Mouse (Mus musculus) kidney, postnatal 0 days (tissue): ENCODE results near the gene Ficd. TPM values are rescaled to one million over a fixed set of nuclear protein-coding genes. Genes with fewer than 3 reads are reported as not detected.
A peak's percentile ranks its signal among the peaks of the same experiment; 100 is the strongest.

ENCODE experiments used
- ATAC-seq: fragments of 200-750 bp; cut with Nextera tagmentation; replicated peaks from 2 replicates; pipeline ENCODE4 v1.8.0; 2017; ENCODE audit warnings: low read depth, moderate number of reproducible peaks, moderate TSS enrichment, moderate library complexity; ENCODE audit not compliant: low FRiP score
- DNase-seq: peaks from one replicate; pipeline ENCODE4 v3.0.0-alpha.2; 2016; ENCODE audit warnings: low spot score
- H3K27ac ChIP-seq: fragments of 300-500 bp; sonication (generic); 2 replicates; pipeline ENCODE4 v1.5.1; 2014; ENCODE audit warnings: mild to moderate bottlenecking
- H3K27me3 ChIP-seq: fragments of 300-500 bp; sonication (generic); 2 replicates; pipeline ENCODE4 v1.6.1; 2014; ENCODE audit warnings: low read length, mixed read lengths; ENCODE audit not compliant: insufficient read depth
- H3K36me3 ChIP-seq: fragments of 300-500 bp; sonication (generic); 2 replicates; pipeline ENCODE4 v1.6.1; 2014; ENCODE audit warnings: low read length, mixed read lengths; ENCODE audit not compliant: insufficient read depth
- H3K4me1 ChIP-seq: fragments of 300-500 bp; sonication (generic); replicated peaks from 2 replicates; pipeline ENCODE4 v1.6.1; 2014; ENCODE audit warnings: antibody characterized with exemption, low read length, mixed read lengths; ENCODE audit not compliant: insufficient read depth
- H3K4me2 ChIP-seq: fragments of 300-500 bp; sonication (generic); 2 replicates; pipeline ENCODE4 v1.6.1; 2014; ENCODE audit warnings: mild to moderate bottlenecking, low read length, moderate library complexity, mixed read lengths
- H3K4me3 ChIP-seq: fragments of 300-500 bp; sonication (generic); replicated peaks from 2 replicates; pipeline ENCODE4 v1.5.1; 2014; ENCODE audit warnings: low read depth, low read length
- H3K9ac ChIP-seq: fragments of 300-500 bp; sonication (generic); 2 replicates; pipeline ENCODE4 v1.6.1; 2014; ENCODE audit warnings: low read depth, low read length
- H3K9me3 ChIP-seq: fragments of 300-500 bp; sonication (generic); replicated peaks from 2 replicates; pipeline ENCODE4 v1.6.1; 2016; ENCODE audit warnings: low read length, inconsistent platforms, mixed read lengths
- CTCF ChIP-seq: IDR thresholded peaks from 2 replicates; pipeline ENCODE4 v1.5.1; 2016; ENCODE audit warnings: antibody characterized with exemption, low read depth, mild to moderate bottlenecking, moderate library complexity
- WGBS: fragments of 180-500 bp; shearing (Covaris S2); extraction: QIAGEN DNeasy Blood & Tissue Kit; methylation state at CpG from one replicate; pipeline ENCODE4 v1.1.7; 2014; 5-methylcytosine and 5-hydroxymethylcytosine counted together
- polyA plus RNA-seq: library from polyadenylated mRNA; unstranded; fragments of >200 nt; fragmentation: Nextera tagmentation; extraction: Ambion mirVana; gene quantifications from 2 replicates; pipeline ENCODE4 v1.2.1, GENCODE M21; 2015

The Ficd gene
- polyA plus RNA-seq, 1 experiment from 2014 or later, result 5.4 TPM

DNA sequence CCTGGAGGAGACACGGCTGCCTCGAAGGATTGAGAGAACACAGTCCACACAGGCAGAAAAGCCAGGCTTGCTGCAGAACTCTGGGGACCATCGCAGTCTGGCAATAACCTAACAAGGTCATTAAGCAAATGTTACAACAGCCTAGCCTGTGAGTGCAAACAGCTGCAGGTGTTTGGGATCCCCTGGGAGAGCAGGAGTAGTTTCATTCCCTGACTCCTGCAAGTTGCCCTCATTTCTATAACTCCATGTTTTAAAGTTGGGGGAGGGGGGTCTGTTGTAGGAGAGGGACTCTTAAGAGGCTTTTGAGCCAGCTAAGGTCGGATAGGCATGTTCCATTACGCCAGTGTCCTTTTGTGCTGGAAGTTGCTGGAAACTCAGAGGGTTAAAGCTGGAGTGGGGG is 41.2 kb upstream of the Ficd start:
- Histone ChIP-seq H3K9ac (no peak overlapping the region), H3K4me3 (no peak overlapping the region), H3K27me3 (no peaks in the 10 kb centered on the region), H3K36me3 (no peaks in the 10 kb centered on the region), H3K9me3 (no peaks in the 10 kb centered on the region), H3K4me1 (no peaks in the 10 kb centered on the region), H3K27ac (no peak overlapping the region), H3K4me2 (no peak overlapping the region)
- DNase-seq (no peak), ATAC-seq (no peak)
- TF ChIP-seq CTCF, result no peak
- WGBS, result 9% methylated on average over 5 of the region's 5 CpGs

DNA sequence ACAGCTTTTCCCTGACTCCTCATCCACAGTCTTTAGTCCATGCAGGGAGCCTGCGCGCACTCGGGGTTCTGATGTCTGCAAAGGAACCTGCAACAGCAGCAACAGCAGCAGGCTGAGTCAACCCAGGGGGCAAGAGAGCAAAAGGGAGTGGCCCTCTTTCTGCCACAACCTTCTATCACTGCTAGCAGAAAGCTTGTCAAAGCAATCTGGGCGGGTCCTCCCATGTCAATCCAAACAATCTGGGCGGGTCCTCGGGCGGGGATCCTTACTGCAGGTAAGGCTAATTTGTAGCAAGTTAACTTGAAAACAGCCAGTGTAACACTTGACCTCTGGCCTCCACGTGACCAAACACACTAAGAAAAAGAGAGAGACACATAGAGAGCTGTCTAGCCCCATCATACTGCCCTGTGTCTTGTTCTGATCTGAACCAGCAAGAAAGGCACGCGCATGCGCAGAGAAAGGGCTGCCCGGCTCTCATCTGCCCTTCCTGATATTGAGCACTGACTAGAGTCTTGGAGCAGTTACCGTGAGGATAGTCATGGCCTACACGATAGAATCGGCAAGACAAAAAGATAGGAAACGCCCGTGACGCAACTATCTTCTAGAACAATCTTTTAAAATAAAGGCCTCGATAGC is 35.1 kb upstream of the Ficd start:
- H3K9ac ChIP-seq, result no peak overlapping the region
- H3K4me2 ChIP-seq, result no peak overlapping the region
- WGBS, result 79% methylated on average over 19 of the region's 19 CpGs
- no peaks in the 10 kb centered on the region for H3K9me3 ChIP-seq
- no peak overlapping the region for H3K4me3 ChIP-seq
- no peaks in the 10 kb centered on the region for H3K4me1 ChIP-seq
- no peak for DNase-seq
- no peaks in the 10 kb centered on the region for H3K36me3 ChIP-seq
- H3K27ac ChIP-seq, result no peak overlapping the region
- no peak for ATAC-seq
- TF ChIP-seq CTCF, result no peak
- H3K27me3 ChIP-seq, result no peaks in the 10 kb centered on the region

- Histone ChIP-seq H3K4me1 (no peaks in the 10 kb centered on the region), H3K4me3 (no peak overlapping the region), H3K27me3 (no peaks in the 10 kb centered on the region), H3K4me2 (0 out of 2 replicates have a peak overlapping the region, but pooled peaks have one; percentile 5), H3K27ac (no peak overlapping the region), H3K36me3 (no peaks in the 10 kb centered on the region), H3K9me3 (no peaks in the 10 kb centered on the region), H3K9ac (no peak overlapping the region)
- ATAC-seq, result no peak
- 27% methylated on average over 21 of the region's 21 CpGs for WGBS
- DNase-seq, result peak; percentile 52
- no peak for TF ChIP-seq CTCF
Observed at GRCm38 (mm10) chr5:113703803-113704585, 31.6 kb upstream of the Ficd start.

DNA sequence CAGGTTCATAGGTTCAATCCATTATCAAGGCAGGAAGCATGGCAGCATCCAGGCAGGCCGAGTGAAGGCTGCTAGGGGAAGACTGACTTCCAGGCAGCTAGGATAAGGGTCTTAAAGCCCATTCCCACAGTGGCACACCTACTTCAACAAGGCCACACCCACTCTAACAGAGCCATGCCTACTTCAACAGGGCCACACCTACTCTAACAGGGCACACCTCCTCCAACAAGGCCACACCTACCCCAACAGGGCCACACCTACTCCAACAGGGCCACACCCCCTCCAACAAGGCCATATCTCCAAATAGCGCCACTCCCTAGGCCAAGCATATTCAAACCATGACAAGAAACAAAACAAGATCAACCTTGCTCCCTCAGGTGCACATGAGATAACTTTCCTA is 22.7 kb upstream of the Ficd start:
- Histone ChIP-seq H3K4me2 (no peak overlapping the region), H3K27me3 (no peaks in the 10 kb centered on the region), H3K27ac (no peak overlapping the region), H3K9me3 (no peaks in the 10 kb centered on the region), H3K4me3 (no peak overlapping the region), H3K4me1 (no peaks in the 10 kb centered on the region), H3K9ac (no peak overlapping the region), H3K36me3 (no peaks in the 10 kb centered on the region)
- DNase-seq (no peak), ATAC-seq (no peak)
- 83% methylated on average over 2 of the region's 2 CpGs for WGBS
- no peak for TF ChIP-seq CTCF

DNA sequence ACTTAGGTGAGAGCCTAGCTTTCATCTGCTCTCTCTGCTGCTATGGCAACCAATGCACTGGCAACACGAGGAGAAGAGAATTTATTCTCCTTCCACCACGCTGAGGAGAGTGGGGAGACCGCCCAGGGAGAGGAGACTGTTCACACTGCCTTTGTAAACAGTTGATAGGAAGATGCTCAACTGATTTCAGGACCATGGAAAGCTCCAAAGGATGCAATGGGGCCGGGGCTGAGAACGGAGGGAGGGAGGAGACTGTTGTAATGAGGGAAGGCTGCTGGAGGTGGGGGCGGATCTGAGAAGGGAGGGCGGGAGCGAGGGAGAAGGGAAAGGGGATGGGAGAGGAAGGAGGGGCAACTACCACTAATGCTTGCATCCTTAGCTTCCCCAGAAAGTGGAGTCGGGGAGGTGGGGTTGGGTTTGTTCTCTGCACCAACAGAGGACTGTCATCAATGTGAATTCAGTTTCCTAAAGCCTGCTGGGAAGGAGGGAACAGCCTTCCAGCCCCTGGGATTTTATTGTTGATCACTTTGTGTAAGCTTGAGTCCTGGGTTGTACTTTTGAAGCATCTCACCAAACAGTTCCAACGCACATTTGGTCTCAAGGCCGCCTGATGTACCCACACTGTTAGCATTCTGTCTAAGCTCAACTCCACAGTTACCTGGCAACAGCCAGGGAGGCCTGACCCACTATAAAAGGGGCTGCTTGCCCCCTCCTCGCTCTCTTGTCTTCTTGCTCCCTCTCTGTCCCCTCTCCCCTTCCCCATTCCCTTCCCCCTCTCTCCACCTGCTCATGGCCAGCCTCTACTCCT is 18.8 kb upstream of the Ficd start:
- Histone ChIP-seq H3K27ac (no peak overlapping the region), H3K36me3 (no peaks in the 10 kb centered on the region), H3K4me3 (no peak overlapping the region), H3K4me1 (no peaks in the 10 kb centered on the region), H3K27me3 (no peaks in the 10 kb centered on the region), H3K4me2 (no peak overlapping the region), H3K9ac (no peak overlapping the region), H3K9me3 (no peaks in the 10 kb centered on the region)
- no peak for TF ChIP-seq CTCF
- 5% methylated on average over 12 of the region's 12 CpGs for WGBS
- ATAC-seq (no peak), DNase-seq (peak; percentile 89)

DNA sequence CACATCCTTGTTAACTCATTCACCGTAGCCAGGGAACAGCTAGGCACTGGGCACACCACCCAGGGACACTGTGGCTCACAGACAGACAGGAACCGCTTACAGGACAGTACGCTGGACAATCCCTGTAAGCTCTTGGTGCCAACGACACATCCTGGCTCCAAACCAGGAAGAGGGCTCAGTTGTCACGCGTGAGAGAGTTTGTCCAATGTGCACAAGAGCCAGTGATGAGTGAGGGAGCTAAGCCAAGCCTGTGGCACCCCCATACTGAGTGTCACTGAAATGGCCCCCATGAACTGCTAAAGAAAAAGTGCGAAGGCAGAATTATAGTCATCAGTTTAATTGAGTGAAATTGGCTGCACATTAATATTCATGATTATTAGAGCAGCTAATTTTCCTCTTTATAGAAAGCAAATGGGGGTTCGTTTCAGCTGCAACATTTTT is 16.4 kb upstream of the Ficd start:
- no peak overlapping the region for H3K27ac ChIP-seq
- TF ChIP-seq CTCF, result no peak
- H3K9me3 ChIP-seq, result no peaks in the 10 kb centered on the region
- no peaks in the 10 kb centered on the region for H3K4me1 ChIP-seq
- H3K4me2 ChIP-seq, result no peak overlapping the region
- WGBS, result 76% methylated on average over 8 of the region's 8 CpGs
- no peaks in the 10 kb centered on the region for H3K36me3 ChIP-seq
- ATAC-seq, result no peak
- no peak for DNase-seq
- no peak overlapping the region for H3K4me3 ChIP-seq
- no peaks in the 10 kb centered on the region for H3K27me3 ChIP-seq
- no peak overlapping the region for H3K9ac ChIP-seq
